Mouse (Mus musculus) intestine, embryonic 16.5 days (tissue): ENCODE data around the gene Il20ra. TPM values are rescaled to one million over a fixed set of nuclear protein-coding genes. Genes with fewer than 3 reads are reported as not detected.

Source experiments
- ATAC-seq: fragments of 200-750 bp; cut with Nextera tagmentation; 2 replicates; pipeline ENCODE4 v1.8.0; 2017; ENCODE audit warnings: moderate TSS enrichment, moderate library complexity
- H3K27ac ChIP-seq: fragments of 300-500 bp; sonication (generic); 2 replicates; pipeline ENCODE4 v1.5.1; 2014; ENCODE audit warnings: mild to moderate bottlenecking, low read length
- H3K27me3 ChIP-seq: fragments of 300-500 bp; sonication (generic); replicated peaks from 2 replicates; pipeline ENCODE4 v1.6.1; 2014; ENCODE audit warnings: low read length, control low read depth, mixed read lengths; ENCODE audit not compliant: control insufficient read depth, insufficient read depth
- H3K36me3 ChIP-seq: fragments of 300-500 bp; sonication (generic); 2 replicates; pipeline ENCODE4 v1.6.1; 2014; ENCODE audit warnings: low read length, control low read depth; ENCODE audit not compliant: control insufficient read depth, insufficient read depth
- H3K4me1 ChIP-seq: fragments of 300-500 bp; sonication (generic); 2 replicates; pipeline ENCODE4 v1.6.1; 2014; ENCODE audit warnings: low read length, control low read depth, mixed read lengths; ENCODE audit not compliant: control insufficient read depth, insufficient read depth
- H3K4me2 ChIP-seq: fragments of 300-500 bp; sonication (generic); 2 replicates; pipeline ENCODE4 v1.6.1; 2014; ENCODE audit warnings: low read depth, low read length, control low read depth
- H3K4me3 ChIP-seq: fragments of 300-500 bp; sonication (generic); 2 replicates; pipeline ENCODE4 v1.5.1; 2014; ENCODE audit warnings: mild to moderate bottlenecking, low read length
- H3K9ac ChIP-seq: fragments of 300-500 bp; sonication (generic); 2 replicates; pipeline ENCODE4 v1.6.1; 2014; ENCODE audit warnings: low read depth, low read length
- H3K9me3 ChIP-seq: fragments of 300-500 bp; sonication (generic); 2 replicates; pipeline ENCODE4 v1.6.1; 2016; ENCODE audit warnings: low read length, control low read depth; ENCODE audit not compliant: control insufficient read depth
- WGBS: fragments of 180-500 bp; shearing (Covaris S2); extraction: QIAGEN DNeasy Blood & Tissue Kit; methylation state at CpG from one replicate; pipeline ENCODE4 v1.1.7; 2014; 5-methylcytosine and 5-hydroxymethylcytosine counted together
- polyA plus RNA-seq: library from polyadenylated mRNA; unstranded; fragments of >200 nt; fragmentation: Nextera tagmentation; extraction: Ambion mirVana; gene quantifications from 2 replicates; pipeline ENCODE4 v1.2.1, GENCODE M21; 2015

Gene Il20ra
- polyA plus RNA-seq, 1 experiment from 2014 or later = 0.12 TPM

DNA sequence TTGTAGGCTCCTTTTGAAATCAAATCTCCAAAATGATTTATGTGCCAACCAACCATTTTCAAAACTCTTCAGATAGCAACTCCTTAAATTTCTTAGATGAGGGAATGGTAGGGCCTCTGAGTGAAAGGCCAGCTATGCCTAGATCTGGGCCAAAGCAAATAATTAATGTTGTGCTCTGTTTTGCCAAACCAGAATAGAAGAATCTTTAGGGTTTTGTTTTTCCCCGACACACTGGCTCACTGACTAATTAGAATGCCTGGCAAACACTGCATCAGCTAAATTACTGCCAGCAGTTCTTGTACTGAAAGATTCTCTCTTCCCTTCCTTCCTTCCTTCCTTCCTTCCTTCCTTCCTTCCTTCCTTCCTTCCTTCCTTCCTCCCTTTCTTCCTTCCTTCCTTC lies 13.0 kb upstream of the Il20ra start:
- no peak overlapping the region for H3K27ac ChIP-seq
- ATAC-seq = no peak
- no peak overlapping the region for H3K4me2 ChIP-seq
- no peak overlapping the region for H3K4me3 ChIP-seq
- no peaks in the 10 kb centered on the region for H3K36me3 ChIP-seq
- no peaks in the 10 kb centered on the region for H3K4me1 ChIP-seq
- WGBS = 66% methylated on average over 1 of the region's 1 CpGs
- no peak overlapping the region for H3K9ac ChIP-seq
- no peaks in the 10 kb centered on the region for H3K27me3 ChIP-seq
- no peaks in the 10 kb centered on the region for H3K9me3 ChIP-seq

DNA sequence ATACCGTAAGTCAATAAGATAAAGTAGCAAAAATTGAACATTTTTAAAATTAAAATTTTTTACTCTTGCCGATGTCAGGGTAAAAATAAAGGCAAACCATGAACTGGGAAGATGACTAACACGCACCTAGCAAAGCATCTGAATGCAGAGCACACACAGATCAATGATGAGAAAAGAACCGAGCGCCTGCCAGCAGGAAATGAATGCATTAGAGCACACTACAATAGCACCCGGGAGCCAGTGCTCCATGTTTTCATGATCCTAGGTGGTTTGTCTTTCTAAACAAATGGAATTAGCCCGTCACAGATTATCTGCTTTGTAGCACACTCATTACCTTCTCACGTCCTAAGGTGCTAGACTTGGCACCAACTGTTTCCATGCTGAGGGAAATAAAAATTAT lies 7.9 kb upstream of the Il20ra start:
- Histone ChIP-seq H3K27ac (no peak overlapping the region), H3K4me2 (no peak overlapping the region), H3K4me3 (no peak overlapping the region), H3K9ac (no peak overlapping the region), H3K4me1 (no peaks in the 10 kb centered on the region), H3K9me3 (no peaks in the 10 kb centered on the region), H3K27me3 (no peaks in the 10 kb centered on the region), H3K36me3 (no peaks in the 10 kb centered on the region)
- WGBS = 64% methylated on average over 8 of the region's 8 CpGs
- ATAC-seq = no peak

GRCm38 (mm10) chr10:19707768-19708167 lies 4.6 kb upstream of the Il20ra start:
- no peak overlapping the region for H3K4me3 ChIP-seq
- ATAC-seq = no peak
- 63% methylated on average over 12 of the region's 12 CpGs for WGBS

GRCm38 (mm10) chr10:19708277-19709070 lies 3.9 kb upstream of the Il20ra start:
- Histone ChIP-seq H3K9ac (no peak overlapping the region), H3K4me1 (no peaks in the 10 kb centered on the region), H3K27ac (no peak overlapping the region), H3K4me3 (no peak overlapping the region), H3K4me2 (no peak overlapping the region), H3K9me3 (no peaks in the 10 kb centered on the region), H3K36me3 (no peaks in the 10 kb centered on the region), H3K27me3 (no peaks in the 10 kb centered on the region)
- 62% methylated on average over 12 of the region's 12 CpGs for WGBS
- no peak for ATAC-seq

More at GRCm38 (mm10) chr10:19707768-19708167, 4.6 kb upstream of the Il20ra start:
- Histone ChIP-seq H3K27ac (no peak overlapping the region), H3K9ac (no peak overlapping the region), H3K27me3 (no peaks in the 10 kb centered on the region), H3K9me3 (no peaks in the 10 kb centered on the region), H3K4me2 (no peak overlapping the region), H3K36me3 (no peaks in the 10 kb centered on the region), H3K4me1 (no peaks in the 10 kb centered on the region)

- no peaks in the 10 kb centered on the region for H3K9me3 ChIP-seq
- 0 out of 2 replicates have a peak, but pooled peaks cover 2% of the 10 kb centered on the region for H3K27me3 ChIP-seq
- WGBS = 84% methylated on average over 3 of the region's 3 CpGs
- H3K4me1 ChIP-seq = no peaks in the 10 kb centered on the region
- no peak overlapping the region for H3K4me2 ChIP-seq
- ATAC-seq = no peak
- H3K36me3 ChIP-seq = no peaks in the 10 kb centered on the region
- no peak overlapping the region for H3K27ac ChIP-seq
- H3K9ac ChIP-seq = no peak overlapping the region
- H3K4me3 ChIP-seq = no peak overlapping the region
Measured at GRCm38 (mm10) chr10:19711020-19711419, 1.4 kb upstream of the Il20ra start.

DNA sequence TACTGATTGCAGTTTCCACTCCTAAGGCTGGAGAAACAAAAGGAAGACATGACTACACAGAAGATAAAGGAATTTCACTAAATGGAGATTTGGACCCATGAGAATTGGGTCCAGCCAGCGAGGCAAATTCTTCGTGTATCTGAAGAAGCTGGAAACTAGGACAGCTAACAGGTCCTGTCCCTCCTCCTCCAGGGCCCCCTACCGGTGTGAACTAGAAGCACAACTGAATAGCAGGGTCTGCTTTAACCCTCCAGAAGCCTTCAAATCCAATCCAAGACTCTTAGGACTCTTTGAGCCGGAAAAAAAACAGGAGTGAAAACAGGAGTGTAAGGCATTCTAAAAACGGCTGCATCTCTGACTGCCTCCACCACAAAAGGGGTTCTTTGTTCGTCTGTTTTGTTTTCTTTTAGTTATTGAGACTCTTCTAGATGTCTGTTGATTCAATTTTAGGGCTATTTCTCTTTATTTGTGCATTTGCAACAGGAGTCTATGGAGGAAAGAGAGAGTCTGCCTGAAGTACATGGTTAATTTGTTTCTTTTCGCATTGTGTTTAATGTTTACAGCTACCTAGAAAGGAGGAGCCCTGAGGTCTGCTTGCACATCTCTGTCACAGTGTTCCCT lies 709 bp upstream of the Il20ra start:
- Histone ChIP-seq H3K27me3 (0 out of 2 replicates have a peak, but pooled peaks cover 2% of the 10 kb centered on the region), H3K4me1 (no peaks in the 10 kb centered on the region), H3K9ac (no peak overlapping the region), H3K4me3 (no peak overlapping the region), H3K27ac (no peak overlapping the region), H3K9me3 (no peaks in the 10 kb centered on the region), H3K4me2 (no peak overlapping the region), H3K36me3 (no peaks in the 10 kb centered on the region)
- 45% methylated on average over 7 of the region's 7 CpGs for WGBS
- ATAC-seq = no peak

- no peaks in the 10 kb centered on the region for H3K36me3 ChIP-seq
- 0 out of 2 replicates have a peak, but pooled peaks cover 2% of the 10 kb centered on the region for H3K27me3 ChIP-seq
- H3K27ac ChIP-seq = no peak overlapping the region
- WGBS = 81% methylated on average over 3 of the region's 3 CpGs
- no peak overlapping the region for H3K4me2 ChIP-seq
- no peak overlapping the region for H3K4me3 ChIP-seq
- H3K4me1 ChIP-seq = no peaks in the 10 kb centered on the region
- ATAC-seq = no peak
- no peaks in the 10 kb centered on the region for H3K9me3 ChIP-seq
- no peak overlapping the region for H3K9ac ChIP-seq
Measured at GRCm38 (mm10) chr10:19718627-19719026, 6.3 kb downstream of the Il20ra start.

GRCm38 (mm10) chr10:19722320-19722719 lies 9.9 kb downstream of the Il20ra start:
- no peaks in the 10 kb centered on the region for H3K9me3 ChIP-seq
- no peak overlapping the region for H3K4me2 ChIP-seq
- H3K27ac ChIP-seq = no peak overlapping the region
- no peak overlapping the region for H3K4me3 ChIP-seq
- no peaks in the 10 kb centered on the region for H3K27me3 ChIP-seq
- WGBS = 65% methylated on average over 3 of the region's 3 CpGs
- H3K9ac ChIP-seq = no peak overlapping the region
- no peaks in the 10 kb centered on the region for H3K4me1 ChIP-seq
- no peaks in the 10 kb centered on the region for H3K36me3 ChIP-seq
- ATAC-seq = no peak

- ATAC-seq = no peak
- Histone ChIP-seq H3K27me3 (no peaks in the 10 kb centered on the region), H3K4me2 (no peak overlapping the region), H3K9me3 (no peaks in the 10 kb centered on the region), H3K9ac (no peak overlapping the region), H3K36me3 (no peaks in the 10 kb centered on the region), H3K4me1 (no peaks in the 10 kb centered on the region), H3K27ac (no peak overlapping the region), H3K4me3 (no peak overlapping the region)
- 88% methylated on average over 11 of the region's 11 CpGs for WGBS
Measured at GRCm38 (mm10) chr10:19724158-19724832, 11.9 kb downstream of the Il20ra start.
